Mouse (Mus musculus): ENCODE data around the gene Farp1.

Farp1 gene

DNA sequence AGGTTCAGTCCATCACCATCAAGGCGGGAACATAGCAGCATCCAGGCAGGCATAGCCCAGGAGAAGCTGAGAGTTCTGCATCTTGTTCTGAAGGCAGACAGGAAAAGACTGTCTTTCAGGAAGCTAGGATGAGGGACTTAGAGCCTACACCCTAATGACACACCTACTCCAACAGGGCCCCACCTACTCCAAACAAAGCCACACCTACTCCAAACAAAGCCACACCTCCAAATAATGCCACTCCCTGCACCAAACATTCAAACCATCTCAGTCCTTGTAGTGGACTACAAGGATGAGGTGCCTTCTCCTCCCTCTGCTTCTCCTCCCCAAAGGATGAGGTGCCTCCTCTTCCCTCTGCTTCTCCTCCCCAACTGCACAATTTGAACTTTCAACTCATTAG is 23.5 kb downstream of the Farp1 start:
- no peak for DNase-seq

GRCm38 (mm10) chr14:121059266-121059665 is 24.3 kb downstream of the Farp1 start:
- peak; percentile 99 for DNase-seq

GRCm38 (mm10) chr14:121060484-121060883 is 25.5 kb downstream of the Farp1 start:
- DNase-seq, result no peak

- DNase-seq, result peak; percentile 94
Measured at GRCm38 (mm10) chr14:121061686-121062085, 26.7 kb downstream of the Farp1 start.

DNA sequence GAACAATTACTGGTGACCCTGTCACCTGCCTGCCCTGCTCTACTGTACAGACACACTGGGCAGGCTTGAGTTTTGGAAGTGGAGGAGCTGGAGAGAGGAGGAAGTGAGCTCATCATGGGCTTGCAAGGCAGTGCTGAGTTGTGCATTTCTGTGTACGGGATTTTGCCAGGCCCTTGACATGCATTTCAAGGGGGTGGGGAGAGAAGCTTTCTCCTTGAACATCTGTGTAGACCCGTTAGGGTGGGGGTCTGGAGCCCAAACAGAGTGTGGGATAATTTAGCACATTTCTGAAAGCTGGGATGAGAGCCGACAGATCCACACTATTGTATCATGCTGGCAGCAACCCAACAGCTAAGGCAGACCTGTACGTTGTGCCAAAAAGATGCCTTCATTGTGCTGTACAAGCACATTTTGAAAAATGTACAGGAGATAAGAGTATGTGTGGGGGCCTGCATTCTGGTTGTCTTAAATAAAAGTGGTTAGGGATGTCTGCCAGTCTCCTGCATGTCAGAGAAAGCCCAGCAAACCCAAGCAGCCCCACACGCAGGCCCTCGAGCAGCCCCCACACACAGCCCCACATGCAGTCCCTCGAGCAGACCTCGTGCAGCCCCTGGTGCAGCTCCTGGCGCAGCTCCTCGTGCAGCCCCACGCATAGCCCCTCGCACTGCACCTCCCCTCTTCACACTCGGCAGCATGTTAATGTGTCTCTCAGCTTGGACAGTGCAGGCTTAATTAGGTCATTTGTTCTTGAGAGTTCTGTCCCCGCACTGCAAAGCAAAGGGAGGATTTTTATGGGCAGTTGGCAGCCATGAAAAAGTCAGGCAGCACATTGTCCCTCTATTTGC is 27.5 kb downstream of the Farp1 start:
- DNase-seq, result peak; percentile 95

GRCm38 (mm10) chr14:121064726-121065125 is 29.7 kb downstream of the Farp1 start:
- no peak for DNase-seq

DNA sequence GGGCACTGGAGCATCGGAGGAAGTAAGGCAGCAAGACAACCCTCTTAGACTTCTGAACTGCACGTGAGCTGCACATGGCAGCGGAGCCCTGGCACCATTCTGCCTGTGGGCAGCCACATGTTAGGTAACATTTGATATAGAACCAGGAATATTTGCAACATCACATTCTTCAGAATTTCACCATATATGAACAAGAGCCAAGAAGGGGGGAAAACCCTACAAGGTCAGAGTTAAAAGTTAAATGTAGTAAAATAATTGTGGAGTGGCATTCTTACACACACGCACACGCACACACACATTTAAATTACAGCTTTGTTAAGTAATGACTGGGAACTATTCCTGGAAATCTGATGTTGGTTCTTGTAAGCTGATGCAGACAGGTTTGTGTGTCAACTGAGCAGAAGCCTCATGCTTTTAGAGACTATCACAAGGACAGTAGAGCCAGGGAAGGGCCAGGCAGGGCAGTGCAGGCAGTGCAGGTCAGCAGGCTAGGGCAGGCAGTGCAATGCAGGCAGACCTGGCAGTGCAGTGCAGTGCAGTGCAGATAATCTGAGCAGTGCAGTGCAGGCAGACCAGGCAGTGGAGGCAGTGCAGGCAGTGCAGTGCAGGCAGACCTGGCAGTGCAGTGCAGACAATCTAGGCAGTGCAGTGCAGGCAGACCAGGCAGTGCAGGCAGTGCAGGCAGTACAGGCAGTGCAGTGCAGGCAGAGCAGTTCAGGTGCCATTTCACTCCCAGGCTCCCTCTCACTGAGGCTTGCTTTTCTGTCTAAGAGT is 38.3 kb downstream of the Farp1 start:
- no peak for DNase-seq

- DNase-seq, result no peak
Measured at GRCm38 (mm10) chr14:121074197-121074734, 39.3 kb downstream of the Farp1 start.

DNA sequence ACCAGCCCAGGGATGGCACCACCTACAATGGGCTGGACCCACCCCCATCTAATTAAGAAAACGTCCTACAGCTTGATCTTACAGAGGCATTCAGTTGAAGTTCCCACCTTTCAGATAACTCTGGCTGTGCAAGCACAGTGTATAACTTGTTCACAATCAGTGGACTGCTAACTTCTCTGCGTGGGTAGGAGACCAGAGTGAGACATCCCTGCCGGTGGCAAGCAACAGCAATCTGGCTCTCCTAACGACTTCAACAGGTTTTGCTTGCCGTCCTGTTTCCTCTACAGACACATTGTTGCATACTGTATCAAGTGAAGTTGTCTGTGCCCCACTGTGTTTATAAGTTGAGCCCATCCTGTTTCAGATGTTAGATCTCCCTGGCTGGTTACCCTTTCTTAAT is 45.7 kb downstream of the Farp1 start:
- no peak for DNase-seq

DNA sequence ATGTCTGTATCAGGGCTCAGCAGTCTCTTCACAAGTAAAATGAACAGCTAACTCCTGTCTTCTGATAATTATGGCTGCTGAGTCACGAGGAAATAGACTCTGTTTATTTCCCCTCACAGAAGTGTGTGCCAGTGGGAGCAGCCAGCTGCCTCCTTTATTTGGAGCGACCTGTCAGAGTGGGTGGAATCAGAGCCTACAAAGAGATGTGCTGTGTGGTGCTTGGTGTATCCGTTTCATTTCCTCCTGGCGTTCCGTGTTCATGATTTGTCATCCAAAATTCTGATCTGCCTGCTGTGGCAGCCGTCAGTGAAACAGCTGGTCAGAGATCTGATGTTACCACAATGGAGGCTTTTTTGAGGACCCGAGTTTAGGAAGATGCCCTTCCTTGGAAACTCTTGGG is 47.3 kb downstream of the Farp1 start:
- peak; percentile 95 for DNase-seq

DNA sequence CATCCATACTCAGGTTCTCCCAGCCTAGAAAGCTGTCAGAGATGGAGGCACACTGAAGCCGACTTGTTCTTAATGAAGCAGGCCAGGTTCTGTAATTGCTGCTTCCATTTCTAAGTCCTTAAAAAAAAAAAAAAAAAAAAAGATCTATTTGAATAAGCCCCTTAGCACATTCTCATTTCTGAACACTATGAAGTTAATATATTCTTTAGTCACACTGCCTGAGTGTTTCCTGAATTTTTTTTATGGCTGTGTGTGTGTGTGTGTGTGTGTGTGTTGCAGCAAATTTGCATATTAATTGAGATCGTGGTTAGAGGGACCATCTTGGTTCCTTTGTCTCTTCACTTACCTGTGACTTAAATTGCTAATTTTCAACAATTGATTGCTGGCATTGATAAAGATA is 47.8 kb downstream of the Farp1 start:
- DNase-seq, result no peak

DNA sequence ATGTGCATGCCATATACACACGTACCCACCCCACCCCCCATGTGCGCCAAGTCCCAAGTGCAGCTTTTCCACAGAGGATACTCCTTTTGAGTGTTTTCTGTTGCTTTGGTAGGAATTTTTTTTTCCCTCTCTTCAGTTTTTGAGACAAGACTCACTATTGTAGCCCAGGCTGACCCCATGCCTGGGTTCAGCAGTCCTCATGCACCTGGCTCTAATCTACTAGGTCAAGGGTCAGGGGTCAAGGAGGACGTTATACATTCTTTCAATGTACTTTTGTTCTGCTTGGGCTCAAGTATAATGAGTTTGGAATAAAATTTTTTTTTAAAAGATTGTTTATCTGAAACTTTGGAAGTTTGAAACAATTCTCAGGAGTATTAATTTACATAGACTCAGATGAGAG is 48.4 kb downstream of the Farp1 start:
- peak; percentile 42 for DNase-seq

- no peak for DNase-seq
Measured at GRCm38 (mm10) chr14:121092517-121092916, 57.5 kb downstream of the Farp1 start.

GRCm38 (mm10) chr14:121093860-121094259 is 58.9 kb downstream of the Farp1 start:
- no peak for DNase-seq

DNA sequence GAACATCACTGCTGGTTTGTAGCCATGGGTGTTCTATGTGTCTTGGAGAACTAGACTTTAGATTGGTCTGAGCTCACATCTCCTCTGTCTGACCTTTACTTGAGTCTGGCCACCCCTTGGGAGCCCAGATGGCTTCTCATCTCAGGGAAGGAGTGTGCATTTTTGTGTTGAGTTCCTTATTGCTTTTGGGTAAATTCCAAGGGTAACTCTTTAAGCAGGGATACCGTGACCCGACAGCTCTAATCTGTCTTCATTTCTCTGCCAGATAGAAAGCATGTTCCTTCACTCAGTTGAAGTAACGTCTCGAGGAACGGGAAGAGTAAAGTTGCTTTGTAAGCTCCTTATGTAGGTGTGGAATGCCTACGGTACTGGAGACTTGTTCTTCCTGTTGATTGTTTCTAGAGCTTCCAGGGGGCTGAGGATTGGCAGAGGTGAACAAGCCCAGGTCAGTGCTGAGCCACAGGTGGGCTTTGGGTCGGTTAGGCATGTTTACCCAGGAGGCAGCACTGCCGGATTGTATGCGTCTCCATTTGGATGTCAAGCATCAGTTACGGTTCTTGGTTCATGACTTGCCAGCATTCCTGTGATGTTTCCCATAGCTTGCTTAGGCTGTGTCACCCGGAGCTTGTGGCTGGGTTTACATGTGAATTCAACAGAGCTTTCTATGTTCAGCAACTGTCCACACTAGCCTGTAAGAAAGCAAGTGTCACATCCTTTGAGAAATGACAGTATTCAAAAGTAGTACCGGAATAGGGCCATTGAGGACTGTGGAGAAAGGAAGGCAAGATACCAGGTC is 62.8 kb downstream of the Farp1 start:
- peak; percentile 85 for DNase-seq

GRCm38 (mm10) chr14:121099120-121099519 is 64.1 kb downstream of the Farp1 start:
- peak; percentile 88 for DNase-seq

GRCm38 (mm10) chr14:121099876-121100275 is 64.9 kb downstream of the Farp1 start:
- no peak for DNase-seq

GRCm38 (mm10) chr14:121100829-121101228 is 65.8 kb downstream of the Farp1 start:
- no peak for DNase-seq

GRCm38 (mm10) chr14:121101531-121101930 is 66.5 kb downstream of the Farp1 start:
- DNase-seq, result no peak

- DNase-seq, result peak; percentile 78
Measured at GRCm38 (mm10) chr14:121102599-121102998, 67.6 kb downstream of the Farp1 start.

DNA sequence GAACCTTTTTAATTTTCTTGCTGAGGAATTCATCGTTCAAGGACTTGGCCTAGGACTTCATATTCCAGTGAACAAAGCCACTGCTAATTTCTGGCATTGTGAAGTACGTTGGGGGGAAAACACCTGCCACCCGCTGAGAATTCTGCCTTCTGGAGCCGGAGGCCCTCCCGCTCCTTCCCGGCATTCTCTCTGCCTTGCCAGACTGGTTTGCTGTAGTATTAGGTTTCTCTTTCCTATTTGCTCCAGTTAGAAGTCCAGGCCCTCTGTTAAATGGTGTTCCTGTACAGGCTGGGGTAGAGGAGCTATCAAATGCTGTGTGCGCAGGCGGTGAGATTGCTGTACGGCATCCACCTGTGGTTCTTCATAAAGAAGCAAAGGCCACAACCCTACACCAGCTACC is 68.5 kb downstream of the Farp1 start:
- peak; percentile 80 for DNase-seq

- DNase-seq, result peak; percentile 87
Measured at GRCm38 (mm10) chr14:121104760-121105329, 69.8 kb downstream of the Farp1 start.

DNA sequence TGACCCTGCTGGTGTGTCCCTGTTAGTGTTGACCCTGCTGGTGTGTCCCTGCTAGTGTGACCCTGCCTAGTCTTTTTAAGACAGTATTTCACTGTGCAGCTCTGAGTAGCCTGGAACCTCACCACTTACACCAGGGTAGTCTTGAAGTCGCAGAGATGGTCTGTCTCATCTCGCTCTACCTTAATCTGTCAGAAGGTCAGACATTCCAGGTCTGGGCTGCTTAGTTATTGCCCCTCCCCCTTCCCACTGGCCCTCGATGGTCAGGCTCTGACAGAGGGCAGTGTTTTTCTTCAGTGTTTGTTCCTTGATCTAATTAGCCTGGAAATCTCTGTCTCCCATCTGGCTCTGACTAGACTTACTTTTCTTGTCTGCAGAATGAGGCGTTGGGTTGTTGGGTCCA is 71.9 kb downstream of the Farp1 start:
- DNase-seq, result peak; percentile 86

All from heart, adult 11 months (tissue).